Mouse (Mus musculus): ENCODE measurements at regions not wholly inside any gene's neighbourhood (a gene's known extent, or its start where the extent isn't known, plus 50 kb on each side); places are given as distances from the start of the nearest gene placed in this dataset.

DNA sequence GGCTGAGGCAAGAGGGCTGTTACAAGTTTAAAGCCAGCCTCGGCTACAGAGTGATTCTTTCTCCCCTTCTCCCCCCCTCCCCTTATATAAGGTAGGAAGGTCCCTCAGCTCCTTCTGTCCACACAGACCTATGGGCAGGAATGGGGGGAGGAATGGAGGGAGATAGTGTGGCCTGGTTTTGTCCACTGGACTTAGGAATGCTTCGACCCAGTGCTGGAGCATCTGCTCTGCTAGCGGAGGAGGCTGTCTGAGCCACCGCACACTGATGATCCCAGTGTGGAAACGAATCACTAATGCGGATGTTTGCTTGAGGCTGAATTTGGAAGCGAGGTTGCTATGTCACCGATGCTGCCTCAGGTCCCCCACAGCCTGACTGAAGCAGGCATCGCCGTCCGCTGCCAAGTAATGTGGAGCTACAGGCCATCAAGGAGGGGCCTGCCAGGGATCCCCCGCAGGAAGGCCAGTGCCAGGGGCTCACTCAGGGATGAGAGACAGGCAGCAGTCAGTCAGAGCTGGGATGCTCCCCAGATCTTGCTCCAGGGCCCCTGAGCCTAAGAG lies 67.1 kb upstream of the Ctnnb1 start:
- no peak for DNase-seq (ENCODE audit: low spot score)

DNA sequence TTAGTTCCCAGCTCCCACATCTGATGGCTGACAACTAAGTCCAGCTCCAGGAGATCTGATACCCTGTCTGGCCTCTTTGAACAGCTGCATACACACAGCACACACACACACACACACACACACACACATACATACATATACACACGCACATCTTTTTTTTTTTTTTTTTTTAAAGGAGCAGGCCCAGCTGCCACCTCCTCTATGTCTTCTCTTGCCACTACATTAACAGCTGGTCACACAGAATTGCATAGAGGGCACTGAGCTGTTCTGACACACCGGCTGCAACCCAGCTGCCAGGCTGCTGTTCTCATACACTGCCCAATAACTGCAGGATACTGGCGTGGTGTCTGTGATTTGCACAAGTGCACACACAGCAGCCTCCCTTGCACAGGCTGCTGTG lies 64.6 kb upstream of the Ctnnb1 start:
- no peak for DNase-seq (ENCODE audit: low spot score)

GRCm38 (mm10) chr9:120866251-120866650 lies 62.8 kb upstream of the Ctnnb1 start:
- no peak for DNase-seq (ENCODE audit: low spot score)

DNA sequence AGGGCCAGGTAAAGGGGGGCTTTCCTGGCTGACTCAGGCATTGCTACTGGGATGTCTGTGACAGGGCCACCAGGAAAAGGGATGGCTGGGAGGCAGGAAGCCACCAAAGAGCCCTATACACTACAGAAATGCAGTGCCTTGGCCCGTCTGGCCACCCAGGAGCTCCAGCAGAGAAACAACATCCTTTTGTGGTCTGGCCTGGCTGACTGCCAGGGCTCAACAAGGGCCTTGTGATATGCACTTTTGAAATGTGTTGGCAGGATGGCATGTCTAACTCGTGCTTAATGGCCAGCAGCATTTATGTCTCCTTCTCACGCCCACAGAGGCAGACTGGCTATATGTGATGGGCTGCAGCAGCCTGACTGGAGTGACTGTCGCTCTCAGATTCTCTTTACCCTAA lies 62.3 kb upstream of the Ctnnb1 start:
- DNase-seq (ENCODE audit: low spot score): no peak

- DNase-seq (ENCODE audit: low spot score): no peak
Measured at GRCm38 (mm10) chr9:120867861-120868260, 61.2 kb upstream of the Ctnnb1 start.

- DNase-seq (ENCODE audit: low spot score): no peak
Measured at GRCm38 (mm10) chr9:120868330-120868729, 60.7 kb upstream of the Ctnnb1 start.

DNA sequence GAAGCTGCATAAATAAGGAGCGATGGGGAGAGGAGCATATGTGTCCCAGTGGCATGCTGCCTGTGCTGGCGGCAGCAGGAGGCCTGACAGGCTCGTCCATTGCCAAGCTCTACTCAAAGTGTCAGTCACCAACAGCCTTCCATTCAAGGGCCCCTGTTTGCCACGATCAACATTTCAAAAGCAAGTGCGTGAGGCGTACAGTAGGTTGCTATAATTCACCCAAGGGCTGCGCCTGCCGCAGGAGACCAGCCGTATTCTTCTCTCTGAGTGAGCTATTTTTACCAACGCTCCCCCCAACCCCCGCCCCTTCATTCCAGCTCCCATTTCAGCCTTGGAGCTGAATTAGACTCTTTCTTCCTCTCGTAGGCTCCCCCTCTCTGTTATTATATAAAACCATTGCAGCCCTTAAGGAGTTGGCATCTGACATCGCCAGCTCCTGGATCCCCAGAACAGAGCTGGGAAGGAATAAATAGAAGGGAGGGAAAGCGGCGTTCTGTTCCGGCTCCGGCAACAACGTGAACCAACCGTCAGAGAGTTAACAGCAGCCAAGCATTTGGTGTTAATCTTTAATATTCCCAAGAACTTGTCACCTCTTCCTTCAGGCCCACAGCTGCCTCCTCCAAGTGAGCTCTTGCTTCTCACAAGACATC lies 59.5 kb upstream of the Ctnnb1 start:
- DNase-seq (ENCODE audit: low spot score): no peak

GRCm38 (mm10) chr9:120873293-120873692 lies 55.7 kb upstream of the Ctnnb1 start:
- no peak for DNase-seq (ENCODE audit: low spot score)

DNA sequence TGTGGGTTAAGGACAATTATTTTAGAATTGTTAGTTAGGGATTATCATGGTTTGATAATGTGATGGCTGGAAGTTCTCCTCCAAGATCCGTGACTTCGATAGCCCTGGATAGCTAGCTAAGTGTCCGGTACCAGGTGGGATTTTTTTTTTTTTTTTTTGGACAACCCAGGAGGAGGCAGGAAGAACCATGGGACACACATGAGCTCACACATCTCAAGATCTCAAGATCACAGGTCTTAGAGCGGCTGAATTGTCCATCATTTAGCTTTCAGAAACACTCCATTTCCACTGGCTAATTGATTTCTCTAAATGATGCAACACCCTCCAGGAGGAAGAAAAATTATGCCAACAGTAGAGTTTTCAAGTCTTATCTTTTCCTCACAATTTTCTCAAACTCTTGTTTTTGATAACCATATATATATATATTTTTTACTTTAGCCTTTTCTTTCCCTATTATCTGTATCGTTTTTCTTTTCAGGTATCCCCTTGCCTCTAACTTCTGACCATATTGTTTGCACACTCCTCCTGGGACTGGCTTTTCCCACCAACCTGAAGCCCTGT lies 54.5 kb upstream of the Ctnnb1 start:
- DNase-seq (ENCODE audit: low spot score): no peak

- no peak for DNase-seq (ENCODE audit: low spot score)
Measured at GRCm38 (mm10) chr9:120877101-120877500, 51.9 kb upstream of the Ctnnb1 start.

Measured in c-Kit-positive CD71-positive TER-119-positive erythroid progenitor cells, embryonic 14.5 days (primary cell).